Mouse (Mus musculus) heart, adult 2 months (tissue): ENCODE data around the gene Efcc1.

Experiments used
- CTCF ChIP-seq: fragments of 200-600 bp; IDR thresholded peaks from 2 replicates; pipeline ENCODE4 v1.8.1; 2022; ENCODE audit warnings: antibody characterized with exemption, mild to moderate bottlenecking, moderate library complexity
- EP300 ChIP-seq: fragments of 200-500 bp; IDR thresholded peaks from 2 replicates; pipeline ENCODE4 v1.6.1; 2011; ENCODE audit warnings: low read depth, low read length, control low read depth; ENCODE audit not compliant: insufficient read depth
- POLR2A ChIP-seq: fragments of 200-500 bp; IDR thresholded peaks from 2 replicates; pipeline ENCODE4 v1.6.1; 2011; ENCODE audit warnings: mild to moderate bottlenecking, low read depth, low read length, control low read depth; ENCODE audit not compliant: insufficient read depth

- no peak for TF ChIP-seq EP300
- TF ChIP-seq POLR2A, result no peak
- peak; percentile 10; the same call in 1 of the 2 replicates for TF ChIP-seq CTCF
These were observed 12.1 kb downstream of the Efcc1 start for GRCm38 (mm10) chr6:87742804-87743203.
